Mouse (Mus musculus) cerebellum, adult 2 months (tissue): ENCODE measurements around the gene D17Wsu92e. TPM values are rescaled to one million over a fixed set of nuclear protein-coding genes. Genes with fewer than 3 reads are reported as not detected.

Source experiments
- DNase-seq, 2 experiments: peaks; one replicate each; pipeline ENCODE4 v3.0.0; 2021
- H3K27ac ChIP-seq: fragments of 200-500 bp; 2 replicates; pipeline ENCODE4 v1.5.1; 2012; ENCODE audit warnings: low read length, control low read depth, inconsistent platforms; ENCODE audit not compliant: insufficient read depth
- H3K27me3 ChIP-seq: fragments of 200-500 bp; 2 replicates; pipeline ENCODE4 v1.6.1; 2012; ENCODE audit warnings: inconsistent platforms, mild to moderate bottlenecking, low read length, moderate library complexity; ENCODE audit not compliant: control insufficient read depth, insufficient read depth
- H3K4me1 ChIP-seq: fragments of 200-500 bp; 2 replicates; pipeline ENCODE4 v1.6.1; 2011; ENCODE audit warnings: low read length; ENCODE audit not compliant: control insufficient read depth, insufficient read depth
- H3K4me3 ChIP-seq: fragments of 200-500 bp; replicated peaks from 2 replicates; pipeline ENCODE3; 2011; ENCODE audit warnings: mild to moderate bottlenecking, low read depth, low read length, control low read depth; ENCODE audit not compliant: insufficient read depth
- CTCF ChIP-seq: fragments of 200-500 bp; IDR thresholded peaks from 2 replicates; pipeline ENCODE4 v1.5.1; 2011; ENCODE audit warnings: low read depth, mild to moderate bottlenecking, control low read depth, low read length, moderate library complexity, borderline replicate concordance; ENCODE audit not compliant: insufficient read depth
- POLR2A ChIP-seq: fragments of 200-500 bp; IDR thresholded peaks from 2 replicates; pipeline ENCODE4 v1.6.1; 2011; ENCODE audit warnings: low read length, control low read depth, borderline replicate concordance; ENCODE audit not compliant: insufficient read depth
- WGBS: fragments of 180-500 bp; shearing (Covaris S2); methylation state at CpG from one replicate; pipeline ENCODE4 v1.1.7; 2018; 5-methylcytosine and 5-hydroxymethylcytosine counted together
- polyA plus RNA-seq: library from polyadenylated mRNA; depleted of rRNA; stranded (reverse); fragments of >200 nt; gene quantifications from 2 replicates; pipeline ENCODE4 v1.2.3, GENCODE M21; 2012

The D17Wsu92e gene
- polyA plus RNA-seq, 1 experiment = 156 TPM

- H3K4me1 ChIP-seq = peaks cover 21% of the 10 kb centered on the region
These were observed 57.6 kb downstream of the D17Wsu92e start for GRCm38 (mm10) chr17:27762884-27763283.

GRCm38 (mm10) chr17:27761639-27762336 is 58.7 kb downstream of the D17Wsu92e start:
- Histone ChIP-seq H3K27ac (peak overlapping the region; percentile 88), H3K27me3 (no peaks in the 10 kb centered on the region), H3K4me3 (no peak overlapping the region), H3K4me1 (peaks cover 21% of the 10 kb centered on the region)
- TF ChIP-seq CTCF (peak; percentile 99), POLR2A (no peak)
- DNase-seq = peak; percentile 91 to 92
- 21% methylated on average over 9 of the region's 9 CpGs for WGBS

More at GRCm38 (mm10) chr17:27762884-27763283, 57.6 kb downstream of the D17Wsu92e start:
- Histone ChIP-seq H3K4me3 (no peak overlapping the region), H3K27me3 (no peaks in the 10 kb centered on the region), H3K27ac (no peak overlapping the region)
- TF ChIP-seq POLR2A (no peak), CTCF (no peak)
- 58% methylated on average over 11 of the region's 11 CpGs for WGBS
- DNase-seq = no peak

- H3K27ac ChIP-seq = no peak overlapping the region
- H3K27me3 ChIP-seq = no peaks in the 10 kb centered on the region
- TF ChIP-seq POLR2A (no peak), CTCF (no peak)
- no peak overlapping the region for H3K4me3 ChIP-seq
- 75% methylated on average over 6 of the region's 6 CpGs for WGBS
- H3K4me1 ChIP-seq = peaks cover 35% of the 10 kb centered on the region
- DNase-seq = no peak
These were observed 60.3 kb downstream of the D17Wsu92e start for GRCm38 (mm10) chr17:27760169-27760568.

GRCm38 (mm10) chr17:27751314-27752202 is 68.9 kb downstream of the D17Wsu92e start:
- no peak for TF ChIP-seq CTCF
- 35% methylated on average over 8 of the region's 8 CpGs for WGBS
- DNase-seq = peak; percentile 60 to 72
- peaks cover 78% of the 10 kb centered on the region for H3K4me1 ChIP-seq
- H3K27ac ChIP-seq = no peak overlapping the region
- no peaks in the 10 kb centered on the region for H3K27me3 ChIP-seq
- no peak overlapping the region for H3K4me3 ChIP-seq

GRCm38 (mm10) chr17:27750451-27750942 is 70.0 kb downstream of the D17Wsu92e start:
- TF ChIP-seq POLR2A (no peak), CTCF (no peak)
- 63% methylated on average over 6 of the region's 6 CpGs for WGBS
- H3K4me3 ChIP-seq = no peak overlapping the region
- H3K27ac ChIP-seq = no peak overlapping the region
- no peak for DNase-seq
- H3K27me3 ChIP-seq = no peaks in the 10 kb centered on the region
- peaks cover 74% of the 10 kb centered on the region for H3K4me1 ChIP-seq

- Histone ChIP-seq H3K4me1 (peaks cover 51% of the 10 kb centered on the region), H3K27ac (no peak overlapping the region), H3K27me3 (no peaks in the 10 kb centered on the region), H3K4me3 (no peak overlapping the region)
- TF ChIP-seq POLR2A (no peak), CTCF (no peak)
- WGBS = 59% methylated on average over 2 of the region's 2 CpGs
- DNase-seq = no peak
These were observed 72.3 kb downstream of the D17Wsu92e start for GRCm38 (mm10) chr17:27748123-27748522.

GRCm38 (mm10) chr17:27746446-27746845 is 74.0 kb downstream of the D17Wsu92e start:
- peaks cover 37% of the 10 kb centered on the region for H3K4me1 ChIP-seq
- no peak for DNase-seq
- H3K27me3 ChIP-seq = no peaks in the 10 kb centered on the region
- no peak overlapping the region for H3K4me3 ChIP-seq
- no peak overlapping the region for H3K27ac ChIP-seq
- TF ChIP-seq POLR2A (no peak), CTCF (no peak)
- WGBS = 33% methylated on average over 4 of the region's 4 CpGs

GRCm38 (mm10) chr17:27740961-27741360 is 79.5 kb downstream of the D17Wsu92e start:
- Histone ChIP-seq H3K27me3 (no peaks in the 10 kb centered on the region), H3K27ac (no peak overlapping the region), H3K4me1 (peaks cover 16% of the 10 kb centered on the region), H3K4me3 (no peak overlapping the region)
- WGBS = 24% methylated on average over 6 of the region's 6 CpGs
- TF ChIP-seq CTCF (no peak), POLR2A (no peak)
- DNase-seq = peak; percentile 66 to 80
